Mouse (Mus musculus) liver, postnatal 0 days (tissue): Measurements from ENCODE around the gene Hecw2. TPM values are rescaled to one million over a fixed set of nuclear protein-coding genes. Genes with fewer than 3 reads are reported as not detected.

Experiments used
- ATAC-seq: fragments of 200-750 bp; cut with Nextera tagmentation; 2 replicates; pipeline ENCODE4 v1.8.0; 2017; ENCODE audit warnings: mild to moderate bottlenecking, moderate library complexity
- DNase-seq: peaks from one replicate; pipeline ENCODE4 v3.0.0-alpha.2; 2016
- H3K27ac ChIP-seq: fragments of 300-500 bp; sonication (generic); 2 replicates; pipeline ENCODE4 v1.5.1; 2014; ENCODE audit warnings: antibody characterized with exemption, moderate library complexity, mild to moderate bottlenecking, low read depth
- H3K27me3 ChIP-seq: fragments of 300-500 bp; sonication (generic); 2 replicates; pipeline ENCODE4 v1.6.1; 2014; ENCODE audit warnings: low read length, control low read depth, mixed read lengths; ENCODE audit not compliant: insufficient read depth
- H3K36me3 ChIP-seq: fragments of 300-500 bp; sonication (generic); replicated peaks from 2 replicates; pipeline ENCODE4 v1.6.1; 2014; ENCODE audit warnings: mild to moderate bottlenecking, control low read depth, low read length, moderate library complexity, mixed read lengths; ENCODE audit not compliant: insufficient read depth
- H3K4me1 ChIP-seq: fragments of 300-500 bp; sonication (generic); 2 replicates; pipeline ENCODE4 v1.6.1; 2014; ENCODE audit warnings: antibody characterized with exemption, mild to moderate bottlenecking, control low read depth; ENCODE audit not compliant: insufficient read depth
- H3K4me2 ChIP-seq: fragments of 300-500 bp; sonication (generic); 2 replicates; pipeline ENCODE4 v1.6.1; 2014; ENCODE audit warnings: low read depth, mild to moderate bottlenecking, low read length, moderate library complexity, mixed read lengths
- H3K4me3 ChIP-seq: fragments of 300-500 bp; sonication (generic); 2 replicates; pipeline ENCODE4 v1.5.1; 2014; ENCODE audit warnings: low read depth, low read length
- H3K9ac ChIP-seq: fragments of 300-500 bp; sonication (generic); replicated peaks from 2 replicates; pipeline ENCODE4 v1.6.1; 2014; ENCODE audit warnings: mild to moderate bottlenecking, moderate library complexity
- H3K9me3 ChIP-seq: fragments of 300-500 bp; sonication (generic); 2 replicates; pipeline ENCODE4 v1.6.1; 2016; ENCODE audit warnings: mild to moderate bottlenecking, control low read depth, low read length, mixed read lengths
- CTCF ChIP-seq: sonication (generic); IDR thresholded peaks from 2 replicates; pipeline ENCODE4 v1.5.1; 2016; ENCODE audit warnings: antibody characterized with exemption, low read depth
- EP300 ChIP-seq: IDR thresholded peaks from 2 replicates; pipeline ENCODE4 v1.6.1; 2016; ENCODE audit warnings: antibody characterized with exemption, low read depth, mild to moderate bottlenecking
- WGBS: fragments of 180-500 bp; shearing (Covaris S2); extraction: QIAGEN DNeasy Blood & Tissue Kit; methylation state at CpG from one replicate; pipeline ENCODE4 v1.1.7; 2014; ENCODE audit not compliant: insufficient replicate concordance; 5-methylcytosine and 5-hydroxymethylcytosine counted together
- microRNA-seq: library from miRNA; unstranded; fragments of <30 nt; microRNA quantifications from one replicate; pipeline ENCODE4, GENCODE M21; 2016
- polyA plus RNA-seq: library from polyadenylated mRNA; unstranded; fragments of >200 nt; fragmentation: Nextera tagmentation; extraction: Ambion mirVana; gene quantifications from 2 replicates; pipeline ENCODE4 v1.2.1, GENCODE M21; 2015

The Hecw2 gene
- polyA plus RNA-seq, 1 experiment from 2014 or later: 0.61 TPM

- no peaks in the 10 kb centered on the region for H3K27me3 ChIP-seq
- no peak overlapping the region for H3K9ac ChIP-seq
- DNase-seq (no peak), ATAC-seq (no peak)
- TF ChIP-seq EP300 (no peak), CTCF (no peak)
- H3K4me3 ChIP-seq: no peak overlapping the region
- H3K36me3 ChIP-seq: peaks cover 37% of the 10 kb centered on the region
- no peaks in the 10 kb centered on the region for H3K9me3 ChIP-seq
- WGBS: 90% methylated on average over 4 of the region's 4 CpGs
- H3K4me2 ChIP-seq: no peak overlapping the region
- no peak overlapping the region for H3K27ac ChIP-seq
- no peaks in the 10 kb centered on the region for H3K4me1 ChIP-seq
These were observed 437.7 kb downstream of the Hecw2 start for GRCm38 (mm10) chr1:53757316-53757715.

Small RNA genes lying within 50 kb of the gene (microRNA-seq; reads per million reads assigned to microRNA genes)
- gene Mir7681: not detected

Other genes starting within 250 kb of the Hecw2 start
- gene Ccdc150, start 55.5 kb upstream of the Hecw2 start, polyA plus RNA-seq: 0.18 and 0.22 TPM in 2 replicates
- gene Gtf3c3, start 243.8 kb upstream of the Hecw2 start, polyA plus RNA-seq: 4.2 and 4.4 TPM in 2 replicates